ENCODE assay signal across 8 mouse cellular contexts in genomic region chr2:28518231-28518630, GRCm38 (mm10). TPM values are rescaled to one million over a fixed set of nuclear protein-coding genes. Genes with fewer than 3 reads are reported as not detected.
A peak's percentile ranks its signal among the peaks of the same experiment; 100 is the strongest.
DNase-seq lines count a peak whose midpoint lies in the region; ATAC-seq lines count a peak whose summit lies in the region.
"Had no signal": no experiment of that assay in that cellular context is flagged by ENCODE, and none has a peak within 500 bp of the region (broad histone marks: within the 10 kb centered on the region; RNA-seq: fewer than 3 reads in every experiment).

No protein-coding gene starts in this region.

- H3K27me3 ChIP-seq in midbrain, embryonic 13.5 days = no peaks in the 10 kb centered on the region
- 0 out of 2 replicates have a peak, but pooled peaks cover 3% of the 10 kb centered on the region for H3K27me3 ChIP-seq in midbrain, embryonic 10.5 days (ENCODE audit: low read depth, poor library complexity, severe bottlenecking)
- H3K27me3 ChIP-seq in hindbrain, embryonic 14.5 days (ENCODE audit: control insufficient read depth, insufficient read depth, low read length) = no peaks in the 10 kb centered on the region
- no peaks in the 10 kb centered on the region for H3K27me3 ChIP-seq in kidney, embryonic 16.5 days (ENCODE audit: insufficient read depth, low read length)

- peak overlapping the region; percentile 8; the same call in 1 of the 2 replicates for H3K9ac ChIP-seq in midbrain, embryonic 13.5 days (replicated peaks)
- 0 out of 2 replicates have a peak overlapping the region, but pooled peaks have one; percentile 16 for H3K9ac ChIP-seq in hindbrain, embryonic 14.5 days
- no peak overlapping the region for H3K9ac ChIP-seq in kidney, embryonic 16.5 days (replicated peaks; ENCODE audit: low read length)
- H3K9ac ChIP-seq: liver, embryonic 13.5 days had no signal

- no peak for DNase-seq in midbrain, embryonic 10.5 days (ENCODE audit: low spot score)
- DNase-seq in hindbrain, embryonic 14.5 days (ENCODE audit: low spot score) = no peak
- DNase-seq in right cerebral cortex, postnatal 36 days (ENCODE audit: low spot score in 2 of 2) = peak; percentile 78 to 83
- DNase-seq in MN1 (ENCODE audit: low spot score) = no peak
- DNase-seq: liver, embryonic 13.5 days had no signal

- WGBS in midbrain, embryonic 13.5 days = 15% methylated on average over 2 of the region's 2 CpGs
- 35% methylated on average over 2 of the region's 2 CpGs for WGBS in midbrain, embryonic 10.5 days
- WGBS in hindbrain, embryonic 14.5 days = 0% methylated on average over 2 of the region's 2 CpGs
- 59% methylated on average over 2 of the region's 2 CpGs for WGBS in kidney, embryonic 16.5 days

- H3K27ac ChIP-seq in midbrain, embryonic 13.5 days = peak overlapping the region; percentile 55
- H3K27ac ChIP-seq in midbrain, embryonic 10.5 days (replicated peaks) = no peak overlapping the region
- peak overlapping the region; percentile 66 for H3K27ac ChIP-seq in hindbrain, embryonic 14.5 days
- no peak overlapping the region for H3K27ac ChIP-seq in kidney, embryonic 16.5 days (ENCODE audit: low read length)
- H3K27ac ChIP-seq: liver, embryonic 13.5 days had no signal

- no peaks in the 10 kb centered on the region for H3K9me3 ChIP-seq in midbrain, embryonic 13.5 days
- H3K9me3 ChIP-seq in midbrain, embryonic 10.5 days (replicated peaks) = no peaks in the 10 kb centered on the region
- H3K9me3 ChIP-seq in hindbrain, embryonic 14.5 days (ENCODE audit: control insufficient read depth, low read length) = no peaks in the 10 kb centered on the region
- no peaks in the 10 kb centered on the region for H3K9me3 ChIP-seq in kidney, embryonic 16.5 days (ENCODE audit: low read length)
- H3K9me3 ChIP-seq: liver, embryonic 13.5 days had no signal

- no peak for ATAC-seq in midbrain, embryonic 13.5 days
- ATAC-seq in activated CD4-positive, CD25-positive, alpha-beta regulatory T cell, adult 4 months = peak; percentile 78
- ATAC-seq in hindbrain, embryonic 14.5 days (ENCODE audit: low FRiP score) = no peak
- no peak for ATAC-seq in kidney, embryonic 16.5 days (ENCODE audit: low FRiP score, low TSS enrichment)

- peaks cover 25% of the 10 kb centered on the region for H3K36me3 ChIP-seq in midbrain, embryonic 13.5 days
- H3K36me3 ChIP-seq in midbrain, embryonic 10.5 days = peaks cover 22% of the 10 kb centered on the region
- peaks cover 28% of the 10 kb centered on the region for H3K36me3 ChIP-seq in hindbrain, embryonic 14.5 days (replicated peaks; ENCODE audit: control insufficient read depth, insufficient read depth)
- no peaks in the 10 kb centered on the region for H3K36me3 ChIP-seq in kidney, embryonic 16.5 days (ENCODE audit: insufficient read depth, low read length)
- H3K36me3 ChIP-seq: liver, embryonic 13.5 days had no signal

- no peak overlapping the region for H3K4me3 ChIP-seq in midbrain, embryonic 13.5 days (replicated peaks)
- no peak overlapping the region for H3K4me3 ChIP-seq in midbrain, embryonic 10.5 days
- no peak overlapping the region for H3K4me3 ChIP-seq in hindbrain, embryonic 14.5 days (replicated peaks; ENCODE audit: low read length)
- H3K4me3 ChIP-seq in kidney, embryonic 16.5 days (ENCODE audit: low read length) = no peak overlapping the region
- H3K4me3 ChIP-seq: liver, embryonic 13.5 days had no signal

- H3K4me2 ChIP-seq in midbrain, embryonic 13.5 days (replicated peaks) = peak overlapping the region; percentile 29
- peak overlapping the region; percentile 17 for H3K4me2 ChIP-seq in hindbrain, embryonic 14.5 days (replicated peaks)
- H3K4me2 ChIP-seq in kidney, embryonic 16.5 days (replicated peaks; ENCODE audit: low read depth, low read length) = no peak overlapping the region
- H3K4me2 ChIP-seq: liver, embryonic 13.5 days had no signal

- peaks cover 87% of the 10 kb centered on the region for H3K4me1 ChIP-seq in midbrain, embryonic 13.5 days (replicated peaks)
- H3K4me1 ChIP-seq in midbrain, embryonic 10.5 days = peaks cover 71% of the 10 kb centered on the region
- peaks cover 73% of the 10 kb centered on the region for H3K4me1 ChIP-seq in hindbrain, embryonic 14.5 days (replicated peaks; ENCODE audit: control insufficient read depth, insufficient read depth, low read length)
- peaks cover 19% of the 10 kb centered on the region for H3K4me1 ChIP-seq in kidney, embryonic 16.5 days (ENCODE audit: insufficient read depth, low read length)

RNA-seq across cellular contexts. Expression of gene Ralgds, which starts 5.3 kb away (rescaled TPM):
- 70.8 and 82.0 TPM in 2 replicates for polyA plus RNA-seq in midbrain, embryonic 13.5 days (2015; fragmentation: Nextera tagmentation; extraction: Ambion mirVana)
- polyA plus RNA-seq in midbrain, embryonic 10.5 days (2016; fragmentation: Nextera tagmentation; extraction: Ambion mirVana) = 31.5 and 45.6 TPM in 2 replicates
- polyA plus RNA-seq in activated CD4-positive, CD25-positive, alpha-beta regulatory T cell, adult 4 months (2017; shearing (Covaris generic)) = 1 to 10 TPM; 7.4 to 8.3 TPM
- polyA plus RNA-seq in hindbrain, embryonic 14.5 days (2014; fragmentation: Nextera tagmentation; extraction: Ambion mirVana) = 92.9 and 95.5 TPM in 2 replicates
- 24.7 and 28.7 TPM in 2 replicates for polyA plus RNA-seq in kidney, embryonic 16.5 days (2015; fragmentation: Nextera tagmentation; extraction: Ambion mirVana)

RNA-seq across cellular contexts. Expression of gene Gm10134, which starts 12.3 kb away (rescaled TPM):
- polyA plus RNA-seq in midbrain, embryonic 13.5 days (2015; fragmentation: Nextera tagmentation; extraction: Ambion mirVana) = 1.0 and 1.5 TPM in 2 replicates
- polyA plus RNA-seq in midbrain, embryonic 10.5 days (2016; fragmentation: Nextera tagmentation; extraction: Ambion mirVana) = 0.49 TPM in 1 of 2 replicates, not detected in the other
- not detected for polyA plus RNA-seq in activated CD4-positive, CD25-positive, alpha-beta regulatory T cell, adult 4 months (2017; shearing (Covaris generic))
- 0.90 and 2.9 TPM in 2 replicates for polyA plus RNA-seq in hindbrain, embryonic 14.5 days (2014; fragmentation: Nextera tagmentation; extraction: Ambion mirVana)
- polyA plus RNA-seq in kidney, embryonic 16.5 days (2015; fragmentation: Nextera tagmentation; extraction: Ambion mirVana) = 8.3 and 9.8 TPM in 2 replicates

RNA-seq across cellular contexts. Expression of gene Gbgt1, which starts 21.5 kb away (rescaled TPM):
- 0.54 and 1.4 TPM in 2 replicates for polyA plus RNA-seq in midbrain, embryonic 13.5 days (2015; fragmentation: Nextera tagmentation; extraction: Ambion mirVana)
- not detected in 2 replicates for polyA plus RNA-seq in midbrain, embryonic 10.5 days (2016; fragmentation: Nextera tagmentation; extraction: Ambion mirVana)
- not detected for polyA plus RNA-seq in activated CD4-positive, CD25-positive, alpha-beta regulatory T cell, adult 4 months (2017; shearing (Covaris generic))
- polyA plus RNA-seq in hindbrain, embryonic 14.5 days (2014; fragmentation: Nextera tagmentation; extraction: Ambion mirVana) = 1.3 and 1.7 TPM in 2 replicates
- 5.5 and 6.3 TPM in 2 replicates for polyA plus RNA-seq in kidney, embryonic 16.5 days (2015; fragmentation: Nextera tagmentation; extraction: Ambion mirVana)

RNA-seq across cellular contexts. Expression of gene Cel, which starts 45.0 kb away (rescaled TPM):
- 0.07 and 0.13 TPM in 2 replicates for polyA plus RNA-seq in midbrain, embryonic 13.5 days (2015; fragmentation: Nextera tagmentation; extraction: Ambion mirVana)
- not detected in 2 replicates for polyA plus RNA-seq in midbrain, embryonic 10.5 days (2016; fragmentation: Nextera tagmentation; extraction: Ambion mirVana)
- not detected for polyA plus RNA-seq in activated CD4-positive, CD25-positive, alpha-beta regulatory T cell, adult 4 months (2017; shearing (Covaris generic))
- polyA plus RNA-seq in hindbrain, embryonic 14.5 days (2014; fragmentation: Nextera tagmentation; extraction: Ambion mirVana) = not detected in 2 replicates
- not detected in 2 replicates for polyA plus RNA-seq in kidney, embryonic 16.5 days (2015; fragmentation: Nextera tagmentation; extraction: Ambion mirVana)

RNA-seq across cellular contexts. Expression of gene Mrps2, which starts 50.4 kb away (rescaled TPM):
- polyA plus RNA-seq in midbrain, embryonic 13.5 days (2015; fragmentation: Nextera tagmentation; extraction: Ambion mirVana) = 50.1 and 52.3 TPM in 2 replicates
- 61.4 and 67.8 TPM in 2 replicates for polyA plus RNA-seq in midbrain, embryonic 10.5 days (2016; fragmentation: Nextera tagmentation; extraction: Ambion mirVana)
- polyA plus RNA-seq in activated CD4-positive, CD25-positive, alpha-beta regulatory T cell, adult 4 months (2017; shearing (Covaris generic)) = 10 to 100 TPM; 15.7 to 17.2 TPM
- 49.3 and 51.8 TPM in 2 replicates for polyA plus RNA-seq in hindbrain, embryonic 14.5 days (2014; fragmentation: Nextera tagmentation; extraction: Ambion mirVana)
- 70.8 and 74.2 TPM in 2 replicates for polyA plus RNA-seq in kidney, embryonic 16.5 days (2015; fragmentation: Nextera tagmentation; extraction: Ambion mirVana)

Comparison
In these comparisons a context has a peak if more than half of its experiments do, and no peak if none do; other contexts are left out.
1. H3K27ac ChIP-seq: peak in midbrain, embryonic 13.5 days (single experiment) and hindbrain, embryonic 14.5 days (single experiment); none in midbrain, embryonic 10.5 days (single experiment) and kidney, embryonic 16.5 days (single experiment).
2. DNase-seq: peak in right cerebral cortex, postnatal 36 days (2 of 2); none in midbrain, embryonic 10.5 days (single experiment), hindbrain, embryonic 14.5 days (single experiment) and MN1 (single experiment).